Mouse (Mus musculus) adrenal gland (tissue): ENCODE data around the gene Nicn1.
"Not testable (repeated sequence)": the region's sequence is repeated elsewhere in the genome, so short reads cannot be mapped to it uniquely, and the experiment has no call there.

Source experiments
- intact Hi-C: fragments of 180-260 bp; cut with DNase I; formaldehyde crosslinking; loops from one replicate; pipeline ENCODE4 v1.15.1; 2025

Nicn1 gene

DNA sequence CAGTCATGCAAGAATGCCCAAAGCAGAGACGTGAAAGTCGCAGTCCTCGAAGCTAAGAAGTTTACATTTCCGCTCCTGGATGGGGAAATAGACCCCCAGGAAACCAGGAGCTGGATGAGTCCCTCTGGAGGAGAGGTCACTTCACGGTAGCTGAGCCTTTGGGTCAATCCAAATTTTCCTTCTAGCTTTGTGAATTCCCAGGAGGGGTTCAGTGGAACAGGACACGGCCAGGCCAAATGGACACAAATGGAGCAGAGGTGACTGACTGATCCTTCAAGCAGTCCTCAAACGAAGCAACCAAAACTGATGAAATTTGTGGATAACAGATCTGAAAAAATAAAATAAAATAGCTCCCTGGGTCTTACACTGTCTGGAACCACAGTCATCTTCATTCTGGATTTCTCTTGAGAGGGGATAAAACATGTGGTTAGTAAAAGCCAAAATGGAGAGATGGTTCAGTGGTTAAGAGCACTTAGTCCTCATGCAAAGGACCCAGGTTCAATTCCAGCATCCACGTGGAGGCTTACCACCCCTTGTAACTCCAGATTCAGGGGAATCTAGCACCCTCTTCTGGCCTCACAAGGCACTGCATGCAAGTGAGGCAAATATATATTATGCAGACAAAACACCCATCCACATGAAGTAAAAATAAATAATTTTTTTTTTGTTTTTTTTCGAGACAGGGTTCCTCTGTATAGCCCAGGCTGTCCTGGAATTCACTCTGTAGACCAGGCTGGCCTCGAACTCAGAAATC is 11.4 kb upstream of the Nicn1 start:
- intact Hi-C loops: no loop called here

DNA sequence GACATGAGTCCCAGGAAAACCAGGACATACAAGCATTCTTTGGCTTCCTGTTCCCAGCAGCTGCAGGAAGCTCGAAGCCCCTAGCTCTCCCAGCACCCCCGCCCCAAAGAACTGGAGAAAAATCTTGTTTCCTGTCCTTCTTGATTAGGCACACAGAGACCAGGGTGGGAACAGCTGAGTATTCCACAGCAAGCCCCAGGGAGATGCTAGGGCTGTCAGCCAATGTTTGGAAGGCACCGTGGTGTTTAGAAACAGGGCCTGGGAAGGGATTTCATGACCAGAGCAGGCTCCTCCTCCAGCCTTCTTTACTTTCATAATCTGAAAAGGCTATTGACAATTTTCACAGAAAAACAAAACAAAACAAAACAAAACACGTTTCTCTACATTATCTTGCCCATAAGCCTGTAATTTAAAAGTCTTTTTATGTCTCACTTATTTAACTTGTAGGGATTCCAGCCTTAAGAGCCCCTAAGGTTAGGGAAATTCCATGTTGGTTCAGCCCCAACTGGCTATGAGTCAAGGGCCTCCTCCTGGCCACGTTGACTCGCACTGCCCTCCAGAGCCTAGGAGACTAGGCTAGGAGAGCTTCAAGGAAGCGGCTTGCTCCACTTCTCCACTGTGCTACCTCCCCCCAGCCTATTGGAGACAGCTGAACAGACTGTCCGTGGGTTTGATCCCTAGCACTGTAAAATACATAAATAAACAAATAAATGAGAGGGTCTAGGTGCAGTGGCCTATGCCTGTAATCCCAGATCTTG is 10.0 kb upstream of the Nicn1 start:
- intact Hi-C loops: loop anchor here (5.0 kb wide), 2 partner anchors 78 to 183 kb away; no protein-coding TSS in a partner anchor

DNA sequence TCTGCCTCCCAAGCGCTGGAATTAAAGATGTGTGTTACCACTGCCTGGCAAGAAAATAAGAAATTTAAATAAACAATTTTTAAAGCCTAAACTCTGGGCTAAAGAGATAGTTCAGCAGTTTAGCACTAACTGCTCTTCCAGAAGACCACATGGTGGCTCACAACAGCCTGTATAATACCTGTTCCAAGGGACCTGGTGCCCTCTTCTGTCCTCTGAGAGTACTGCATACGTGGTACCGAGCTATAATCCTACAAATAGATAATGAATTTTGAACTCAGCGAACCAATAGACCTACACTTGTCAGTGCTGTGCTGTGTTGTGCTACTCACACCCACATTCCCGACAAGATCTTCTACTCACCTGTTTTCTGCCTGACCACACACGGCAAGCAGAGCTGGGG is 5.8 kb upstream of the Nicn1 start:
- intact Hi-C loops: loop anchor here (5.0 kb wide), 2 partner anchors 82 to 187 kb away; no protein-coding TSS in a partner anchor

DNA sequence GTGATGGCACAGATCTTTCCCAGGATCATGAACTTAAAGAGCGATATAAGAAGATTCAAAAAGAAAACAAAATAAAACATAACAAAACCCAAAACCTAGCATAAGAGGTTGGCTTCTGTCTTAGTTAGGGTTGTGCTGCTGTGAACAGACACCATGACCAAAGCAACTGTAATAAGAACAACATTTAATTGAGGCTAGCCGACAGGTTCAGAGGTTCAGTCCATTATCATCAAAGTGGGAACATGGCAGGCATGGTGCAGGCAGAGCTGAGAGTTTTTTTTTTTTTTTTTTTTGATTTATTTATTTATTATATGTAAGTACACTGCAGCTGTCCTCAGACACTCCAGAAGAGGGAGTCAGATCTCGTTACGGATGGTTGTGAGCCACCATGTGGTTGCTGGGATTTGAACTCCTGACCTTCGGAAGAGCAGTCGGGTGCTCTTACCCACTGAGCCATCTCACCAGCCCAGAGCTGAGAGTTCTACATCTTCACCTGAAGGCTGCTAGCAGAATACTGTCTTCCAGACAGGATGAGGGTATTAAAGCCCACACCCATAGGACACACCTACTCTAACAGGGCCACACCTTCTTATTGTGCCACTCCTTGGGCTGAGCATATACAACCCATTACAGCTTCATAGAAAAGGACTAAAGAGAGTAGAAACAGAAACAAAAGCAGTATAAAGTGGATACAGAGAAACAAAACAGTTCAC is 2.5 kb upstream of the Nicn1 start:
- intact Hi-C loops: not testable (repeated sequence)

DNA sequence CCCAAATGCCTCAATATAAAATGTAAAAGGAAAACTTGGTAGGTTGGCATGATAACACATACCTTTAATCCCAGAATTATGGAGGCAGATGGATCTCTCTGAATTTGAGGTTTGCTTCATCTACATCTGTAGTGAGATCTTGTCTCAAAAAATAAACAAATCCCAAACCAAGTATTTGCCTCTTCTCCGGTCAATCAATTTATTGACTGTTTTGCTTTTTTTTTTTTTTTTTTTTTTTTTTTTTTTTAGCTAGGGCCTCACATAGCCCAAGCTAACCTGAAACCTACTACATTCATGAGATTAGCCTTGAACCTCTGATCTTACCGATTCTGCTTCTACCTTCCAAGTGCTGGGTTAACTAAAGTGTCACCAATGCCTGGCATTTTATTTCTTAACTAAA is 882 bp upstream of the Nicn1 start:
- intact Hi-C loops: no loop called here

DNA sequence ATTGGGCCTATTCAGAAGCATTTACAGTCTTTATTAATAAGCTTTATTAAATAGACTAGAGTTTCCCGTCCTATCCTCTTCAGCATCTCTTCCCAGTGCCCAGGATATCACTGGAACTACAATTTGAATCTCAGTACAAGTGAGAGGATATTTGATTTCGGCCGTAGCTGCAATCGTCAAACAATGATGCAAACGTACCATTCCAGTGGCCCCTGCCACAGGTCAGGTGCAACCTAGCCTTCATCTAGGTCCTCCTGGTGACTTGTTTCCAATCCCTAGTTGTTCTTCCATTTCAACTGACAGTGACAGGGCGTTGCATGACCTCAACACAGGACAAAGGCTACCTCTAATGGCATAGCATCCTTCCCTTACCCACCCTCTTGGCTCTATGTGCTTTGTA is 544 bp downstream of the Nicn1 start:
- intact Hi-C loops: no loop called here

DNA sequence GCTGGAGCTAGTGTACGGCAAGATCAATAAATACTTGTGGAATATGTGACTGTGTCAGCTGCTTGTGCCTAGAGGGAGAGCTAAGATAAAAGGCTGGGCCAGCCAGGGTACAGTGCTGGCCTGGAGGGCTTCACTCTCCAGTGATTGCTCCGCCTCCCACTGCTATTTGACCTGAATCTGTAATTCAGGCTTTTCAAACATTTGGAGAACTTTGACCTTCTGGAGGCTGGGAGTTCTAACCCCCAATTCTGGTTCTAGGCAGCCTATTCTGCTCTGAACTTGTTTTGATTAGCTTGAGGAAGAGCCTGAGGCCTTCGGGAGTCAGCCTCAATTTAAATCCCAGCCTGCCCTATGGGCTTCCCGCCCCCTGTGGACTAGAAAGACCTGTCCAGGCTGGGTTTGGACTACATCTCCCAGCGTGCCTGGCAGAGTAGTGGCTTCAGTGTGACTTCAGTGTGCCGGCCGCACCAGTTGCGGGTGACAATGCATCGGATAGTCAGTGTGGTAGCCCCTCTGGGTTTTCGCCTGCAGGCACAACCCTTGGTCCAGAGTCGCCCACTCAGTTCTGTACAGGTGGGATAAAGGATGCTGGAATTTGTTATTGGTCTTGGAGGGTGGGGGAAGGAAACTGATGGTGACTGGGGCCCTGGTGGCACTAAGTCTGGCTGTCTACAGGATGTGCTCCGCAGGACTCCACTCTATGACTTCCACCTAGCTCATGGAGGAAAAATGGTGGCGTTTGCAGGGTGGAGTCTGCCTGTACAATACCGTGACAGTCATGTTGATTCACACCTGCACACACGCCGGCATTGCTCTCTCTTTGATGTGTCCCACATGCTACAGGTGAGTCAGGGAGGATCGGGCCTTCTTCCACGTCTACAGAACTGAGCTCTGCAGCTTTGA is 6.5 kb downstream of the Nicn1 start, which contains the start of gene Amt:
Gene Amt (plus strand): TSS at position 401 of the 903 bp plus-strand sequence.
- intact Hi-C loops: no loop called here

DNA sequence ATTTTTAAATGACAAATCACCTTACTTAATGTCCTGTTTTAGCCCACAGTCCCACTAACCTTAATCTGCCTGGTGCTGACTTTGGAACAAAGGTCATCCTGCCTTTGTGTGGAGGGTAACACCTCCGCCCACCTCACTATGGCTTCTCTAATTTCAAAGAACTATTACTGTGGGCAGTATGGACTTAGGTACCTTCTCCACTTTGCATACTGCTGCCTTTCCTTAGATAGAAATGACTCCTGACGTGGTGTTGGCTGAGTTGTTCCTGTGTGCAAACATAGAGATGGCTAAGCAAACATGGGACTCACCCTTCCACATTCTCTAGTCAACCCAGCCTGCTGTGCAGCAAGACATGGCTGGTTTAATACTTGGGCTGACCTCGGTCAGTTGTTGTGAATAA is 11.6 kb downstream of the Nicn1 start:
- intact Hi-C loops: no loop called here

DNA sequence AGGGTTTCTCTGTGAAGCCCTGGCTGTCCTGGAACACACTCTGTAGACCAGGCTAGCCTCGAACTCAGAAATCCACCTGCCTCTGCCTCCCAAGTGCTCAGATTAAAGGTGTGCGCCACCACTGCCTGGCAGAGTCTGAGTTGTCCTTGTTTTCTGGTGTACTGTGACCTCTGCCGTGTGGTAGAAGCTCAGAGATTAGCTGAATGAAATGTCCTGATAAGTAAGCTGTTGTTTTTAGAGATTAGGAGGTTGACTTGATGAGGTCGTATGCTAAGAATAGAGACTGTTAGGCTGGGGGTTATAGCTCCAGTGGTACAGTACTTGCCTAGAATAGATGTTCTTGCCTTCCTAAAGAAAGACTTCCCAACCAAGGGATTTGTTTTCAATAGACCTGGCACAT is 14.5 kb downstream of the Nicn1 start:
- intact Hi-C loops: loop anchor here (5.0 kb wide), 1 partner anchor 38 kb away; no protein-coding TSS in a partner anchor

DNA sequence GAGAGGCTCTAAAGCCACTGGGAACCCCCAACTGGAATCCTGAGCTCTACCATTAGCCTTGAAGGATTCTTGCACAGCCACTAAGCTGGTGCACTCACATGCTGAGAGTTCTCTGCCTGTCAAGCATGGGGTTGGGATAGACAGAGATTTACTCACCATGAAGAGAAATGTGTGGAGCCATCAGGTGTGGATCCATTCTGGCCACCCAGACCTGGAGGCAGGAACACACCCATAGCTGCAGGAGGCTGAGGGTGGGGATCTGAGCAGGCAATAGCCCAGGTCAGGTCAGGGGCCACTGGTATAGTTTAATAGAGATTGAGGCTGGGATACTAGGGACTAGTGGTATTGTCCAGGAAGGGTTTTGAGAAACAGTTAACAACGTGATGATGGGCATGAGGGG is 14.9 kb downstream of the Nicn1 start:
- intact Hi-C loops: loop anchor here (5.0 kb wide), 1 partner anchor 37 kb away; no protein-coding TSS in a partner anchor

DNA sequence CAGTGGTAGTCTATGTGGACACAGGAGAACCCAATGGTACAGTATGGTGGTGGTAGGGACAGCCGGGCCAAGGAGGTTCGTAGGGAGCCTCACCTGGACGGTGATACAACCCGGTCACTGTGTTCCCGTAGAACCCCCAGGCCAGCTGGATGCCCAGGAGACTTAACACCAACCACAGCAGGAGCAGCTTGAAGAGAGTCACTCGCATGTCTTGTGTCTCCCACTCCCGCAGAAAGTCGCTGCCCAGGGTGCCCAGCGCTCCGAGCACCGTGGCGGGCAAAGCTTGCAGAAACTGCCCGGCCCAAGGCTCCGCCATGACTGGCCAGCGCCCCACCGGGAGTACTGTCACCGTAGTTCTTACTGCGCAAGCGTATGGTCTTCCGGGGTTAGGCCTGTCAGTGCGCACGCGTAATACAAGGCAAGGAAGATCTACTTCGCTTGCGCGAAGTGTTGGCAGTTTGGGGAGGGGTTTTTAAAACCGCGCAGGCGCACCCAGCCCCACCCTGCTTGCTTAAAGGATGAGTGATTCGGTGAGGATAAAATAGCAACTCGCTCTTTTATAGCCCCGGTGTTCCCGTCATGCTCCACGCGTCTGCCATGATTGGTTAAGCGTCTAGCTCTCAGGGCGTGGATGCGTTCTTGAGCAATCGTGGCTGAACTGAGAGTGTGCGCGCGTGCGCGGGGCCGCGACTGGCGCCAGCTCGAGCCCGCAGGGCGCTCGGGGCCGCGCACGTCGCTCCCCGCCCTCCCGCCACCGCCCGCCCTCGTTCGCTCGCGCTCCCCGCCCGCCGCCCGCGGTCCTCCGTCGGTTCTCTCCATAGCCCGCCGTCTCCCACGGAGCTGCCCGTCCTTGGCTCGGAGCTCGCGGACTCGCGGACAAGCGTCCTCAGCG is 15.6 kb downstream of the Nicn1 start, which contains the start of the genes Rhoa and Tcta:
Gene Rhoa (plus strand): TSS at position 501 of the 892 bp plus-strand sequence.
Gene Tcta (minus strand): TSS at position 532 of the 892 bp plus-strand sequence.
- intact Hi-C loops: loop anchor here (5.0 kb wide), 1 partner anchor 36 kb away; no protein-coding TSS in a partner anchor

DNA sequence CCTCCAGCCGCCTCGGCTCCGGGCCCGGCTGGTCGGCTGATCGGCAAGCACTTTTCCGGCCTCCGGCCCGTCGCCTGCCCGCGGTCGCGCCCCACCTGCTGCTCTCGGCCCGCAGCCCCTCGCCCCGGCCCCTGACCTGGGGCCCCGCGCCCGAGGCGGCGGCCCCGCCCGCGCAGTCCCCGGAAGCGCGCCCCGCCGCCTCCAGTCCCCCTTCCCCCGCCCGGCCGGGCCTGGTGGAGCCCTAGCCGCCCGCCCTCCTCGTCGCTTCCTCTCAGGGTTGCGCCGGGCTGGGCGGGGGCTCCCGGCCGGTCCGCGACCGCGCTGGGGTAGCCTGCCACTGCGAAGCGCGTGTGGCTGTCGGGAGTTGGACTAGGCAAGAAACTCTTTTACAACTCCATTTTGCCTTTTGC is 16.3 kb downstream of the Nicn1 start:
- intact Hi-C loops: loop anchor here (5.0 kb wide), 1 partner anchor 36 kb away; no protein-coding TSS in a partner anchor

DNA sequence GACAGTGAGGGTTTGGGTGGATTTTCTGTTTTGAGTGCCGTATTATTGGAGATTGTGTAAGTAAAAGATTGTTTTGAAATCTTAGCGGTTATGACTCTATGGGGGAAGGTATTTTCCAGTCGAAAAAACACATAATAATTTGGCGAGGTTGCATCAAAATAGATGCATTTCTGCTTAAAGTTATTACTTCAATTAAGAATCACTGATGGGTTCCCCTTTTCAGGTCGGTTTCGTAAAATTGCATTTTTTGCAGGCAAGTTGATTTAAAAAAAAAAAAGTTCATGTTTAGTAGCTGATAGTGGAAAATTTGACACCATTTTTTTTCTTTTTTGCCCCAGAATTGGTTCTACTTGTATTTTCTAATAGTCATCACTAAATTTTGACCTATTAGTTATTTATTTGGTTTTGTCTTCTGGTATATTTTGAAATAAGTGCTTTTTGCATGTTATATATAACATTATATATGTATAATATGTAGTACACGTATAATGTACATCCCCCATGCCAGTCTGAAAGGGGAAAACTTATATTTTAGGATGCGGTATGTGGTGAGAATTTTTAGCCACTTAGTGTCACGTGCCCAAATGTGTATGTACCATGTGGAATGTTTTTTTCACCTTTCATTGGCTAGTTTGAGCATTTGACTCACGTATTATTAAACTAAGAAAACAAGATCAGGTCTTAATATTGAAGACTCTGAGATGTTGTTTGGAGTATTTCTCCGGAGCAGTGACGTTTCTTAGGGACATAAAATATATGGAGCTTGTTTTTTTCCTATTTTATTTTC is 17.0 kb downstream of the Nicn1 start:
- intact Hi-C loops: loop anchor here (5.0 kb wide), 1 partner anchor 35 kb away; no protein-coding TSS in a partner anchor

DNA sequence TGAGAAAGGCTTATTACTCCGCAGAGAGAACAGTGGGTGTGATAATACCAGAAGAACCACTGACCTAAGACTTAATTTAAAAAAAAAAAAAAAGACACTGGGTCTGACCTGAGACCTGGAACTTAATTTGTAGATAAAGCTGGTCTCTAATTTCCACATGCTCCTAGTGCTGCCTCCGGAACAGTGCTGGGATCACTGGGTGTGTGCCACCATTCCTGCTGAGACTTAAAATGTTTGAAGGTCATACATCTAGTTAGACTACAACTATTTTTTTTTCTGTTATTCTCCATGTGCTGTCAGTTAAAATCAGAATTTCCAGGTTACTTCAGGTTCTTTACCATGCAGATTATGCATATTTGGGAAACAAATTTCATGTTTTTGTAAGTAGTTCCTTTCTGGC is 17.9 kb downstream of the Nicn1 start:
- intact Hi-C loops: loop anchor here (5.0 kb wide), 1 partner anchor 34 kb away; no protein-coding TSS in a partner anchor

DNA sequence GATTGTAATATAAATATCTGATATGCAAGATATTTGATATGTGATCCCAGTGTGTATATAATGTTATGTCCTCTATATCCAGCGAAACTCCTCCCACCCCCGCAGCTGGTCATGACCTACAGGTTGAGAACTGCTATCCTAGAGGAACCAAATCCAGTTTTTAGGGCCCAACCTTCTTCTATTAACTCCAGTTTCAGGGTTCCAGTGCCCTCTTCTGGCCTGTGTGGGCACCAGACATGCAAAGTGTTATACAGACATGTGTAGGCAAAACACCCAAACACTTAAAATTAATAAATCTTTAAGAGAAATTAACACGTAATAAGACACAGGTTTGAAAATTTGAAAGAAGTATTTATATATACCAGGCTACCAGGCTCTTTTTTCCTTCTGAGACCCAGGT is 27.3 kb downstream of the Nicn1 start:
- intact Hi-C loops: no loop called here

DNA sequence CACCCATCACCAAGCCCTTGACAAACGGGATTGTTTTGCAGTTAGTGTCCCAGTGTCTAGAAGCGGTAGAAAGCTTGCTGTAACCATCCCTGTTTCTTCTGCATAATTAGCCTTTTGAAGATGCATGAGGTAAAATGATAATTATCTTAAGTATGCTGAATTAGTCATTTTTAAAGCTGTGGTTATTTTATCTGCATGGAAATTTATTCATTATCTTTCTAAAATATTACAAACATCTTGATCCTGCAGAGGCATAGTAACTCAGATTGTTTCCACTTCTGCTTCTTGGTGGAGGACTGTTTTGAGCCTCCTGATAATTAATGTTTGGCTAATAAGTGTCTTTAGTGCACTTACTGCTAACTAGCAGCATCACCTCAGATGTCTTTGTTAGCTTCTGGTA is 28.2 kb downstream of the Nicn1 start:
- intact Hi-C loops: no loop called here

DNA sequence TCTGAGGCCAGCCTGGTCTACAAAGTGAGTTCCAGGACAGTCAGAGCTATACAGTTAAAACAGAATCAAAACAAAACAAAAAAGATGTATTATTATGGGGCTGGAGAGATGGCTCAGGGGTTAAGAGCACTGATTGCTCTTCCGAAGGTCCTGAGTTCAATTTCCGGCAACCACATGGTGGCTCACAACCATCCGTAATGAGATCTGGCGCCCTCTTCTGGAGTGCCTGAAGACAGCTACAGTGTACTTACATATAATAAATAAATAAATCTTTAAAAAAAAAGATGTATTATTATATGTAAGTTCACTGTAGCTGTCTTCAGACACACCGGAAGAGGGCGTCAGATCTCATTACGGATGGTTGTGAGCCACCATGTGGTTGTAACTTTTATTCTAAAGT is 31.8 kb downstream of the Nicn1 start:
- intact Hi-C loops: not testable (repeated sequence)

DNA sequence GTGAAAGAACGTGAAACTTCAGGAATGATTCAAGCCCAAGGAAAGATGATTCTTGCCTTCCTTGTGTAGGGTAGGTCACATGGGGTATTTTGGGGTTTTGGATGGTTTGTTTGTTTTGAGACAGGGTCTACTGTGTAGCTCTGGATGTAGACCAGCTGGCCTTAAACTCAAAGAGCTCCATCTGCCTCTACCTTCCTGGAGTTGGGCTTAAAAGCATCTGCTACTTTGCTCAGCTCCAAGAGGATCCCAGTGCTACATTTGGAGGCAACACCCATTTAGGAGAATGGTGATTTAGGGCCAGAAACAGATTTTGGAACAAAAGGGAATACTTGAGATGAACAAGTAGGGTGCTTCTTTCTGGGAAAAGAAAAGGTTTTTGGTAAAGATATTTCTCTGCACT is 34.6 kb downstream of the Nicn1 start:
- intact Hi-C loops: no loop called here
